Mouse (Mus musculus) retina, postnatal 1 day (tissue): Measurements from ENCODE around the gene Clstn1.
A peak's percentile ranks its signal among the peaks of the same experiment; 100 is the strongest.

ENCODE experiments used
- DNase-seq: peaks from one replicate; pipeline ENCODE4 v3.0.0-alpha.2; 2012

The Clstn1 gene

DNA sequence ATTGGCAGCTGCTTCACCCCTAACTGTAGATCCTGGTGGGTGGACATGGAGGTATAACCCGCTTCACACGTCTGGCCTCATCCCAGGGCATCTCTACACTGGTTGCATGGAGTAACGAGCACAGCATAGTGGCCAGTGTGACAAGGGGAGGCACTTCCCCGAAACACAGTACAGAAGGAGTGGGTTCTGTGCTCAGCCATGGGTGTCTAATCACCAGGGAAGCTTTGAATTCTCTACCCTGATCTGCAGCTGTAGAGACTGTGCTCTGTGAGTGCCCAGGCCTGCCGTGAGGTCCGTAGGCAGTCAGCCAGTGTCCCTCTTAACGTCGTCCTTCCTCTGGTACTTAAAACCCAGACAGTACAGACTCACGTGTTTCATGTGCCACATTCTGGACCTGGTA, 54.6 kb downstream of the Clstn1 start:
- DNase-seq: no peak

DNA sequence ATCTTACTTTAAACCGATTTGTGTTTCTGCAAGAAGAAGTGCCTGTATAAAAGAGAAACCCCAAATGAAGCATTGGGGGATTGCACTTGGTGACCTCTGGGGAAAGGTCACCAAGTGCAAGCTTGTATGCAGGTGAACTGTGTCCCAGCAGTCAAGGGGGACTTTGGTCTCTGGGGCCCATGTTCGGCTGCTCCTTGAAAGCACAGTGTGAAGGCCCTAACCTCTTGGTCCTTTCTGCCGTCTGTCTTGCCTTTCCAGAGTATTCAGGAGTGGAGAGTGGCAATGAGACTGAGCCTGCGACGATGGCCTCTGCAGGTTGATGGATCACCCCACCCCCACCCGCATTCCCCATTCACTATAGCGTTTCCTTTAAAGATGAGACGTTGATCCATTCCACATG, 55.1 kb downstream of the Clstn1 start:
- no peak for DNase-seq

DNA sequence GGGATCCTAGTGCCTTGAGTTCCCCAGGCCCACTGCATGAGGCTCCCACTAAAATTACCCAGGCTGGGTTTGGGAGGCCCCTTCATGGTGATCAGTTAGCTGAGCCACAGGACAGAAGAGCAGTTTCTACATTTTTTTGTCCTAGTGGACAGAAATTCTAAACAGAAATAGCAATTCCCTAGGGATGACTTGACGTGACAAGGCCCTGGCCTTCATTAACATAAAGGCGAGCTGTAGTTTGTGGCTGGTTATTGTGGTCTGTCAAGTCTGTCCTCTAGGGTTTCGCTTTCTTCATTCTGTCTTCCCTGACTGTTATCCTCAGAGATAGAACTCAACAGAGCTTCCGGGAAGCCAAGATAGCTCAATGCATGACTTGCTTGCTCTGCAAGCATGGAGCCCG, 55.7 kb downstream of the Clstn1 start:
- no peak for DNase-seq

DNA sequence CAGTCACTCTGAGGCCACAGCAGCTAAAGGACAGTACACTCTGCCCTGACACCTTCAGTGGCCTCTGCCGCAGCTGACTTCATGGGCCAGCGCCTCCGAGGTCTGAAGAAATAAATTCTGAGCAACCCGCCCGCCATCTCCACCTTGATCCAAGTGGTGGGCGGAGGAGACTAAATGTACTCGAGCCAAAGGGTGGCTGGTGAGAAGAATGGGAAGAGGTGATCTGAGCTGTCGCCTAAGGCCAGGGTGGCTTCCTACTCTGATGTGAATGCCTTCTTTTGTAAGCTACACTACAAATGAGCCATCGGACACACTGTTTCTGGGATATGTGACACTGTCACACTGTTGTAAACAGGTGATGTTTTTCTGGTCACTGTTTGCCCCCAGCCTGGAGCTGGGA, 59.5 kb downstream of the Clstn1 start:
- no peak for DNase-seq

DNA sequence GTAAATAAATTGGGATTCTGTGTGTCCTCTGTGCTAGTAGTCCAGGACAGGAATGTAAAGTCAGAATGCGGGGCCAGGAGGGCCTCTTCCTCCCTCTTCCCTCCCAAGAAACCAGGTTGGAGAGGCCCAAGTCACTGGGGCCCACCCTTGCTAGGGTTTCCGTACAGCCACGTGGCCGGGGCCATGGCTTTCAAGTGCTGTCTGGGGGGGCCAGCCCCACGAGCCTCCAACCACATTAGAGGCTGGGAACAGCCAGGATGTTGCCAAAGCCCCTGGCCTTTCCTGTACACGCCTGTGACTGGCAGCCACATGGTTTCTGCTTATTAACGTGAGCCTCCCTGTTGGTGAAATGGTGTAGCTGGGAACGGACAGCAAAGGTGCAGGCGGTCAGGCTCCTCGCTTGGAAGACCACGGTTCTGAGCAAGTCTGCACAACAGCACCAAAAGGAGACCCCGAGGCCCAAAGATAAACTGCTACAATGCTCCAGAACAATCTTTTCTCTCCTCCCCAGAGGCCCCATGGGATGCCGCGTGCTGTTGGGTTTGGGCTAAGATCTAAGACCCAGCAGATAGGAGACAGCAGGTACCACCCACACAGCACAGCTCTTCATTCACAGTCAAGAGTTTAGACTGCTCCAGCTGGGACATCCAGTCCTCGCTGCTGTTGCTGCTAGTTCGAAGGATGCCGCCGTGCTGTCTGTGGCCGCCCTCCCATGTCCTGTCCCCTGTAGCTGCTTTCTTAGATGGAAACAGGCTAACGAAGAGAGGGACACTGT, 62.0 kb downstream of the Clstn1 start:
- DNase-seq: no peak

DNA sequence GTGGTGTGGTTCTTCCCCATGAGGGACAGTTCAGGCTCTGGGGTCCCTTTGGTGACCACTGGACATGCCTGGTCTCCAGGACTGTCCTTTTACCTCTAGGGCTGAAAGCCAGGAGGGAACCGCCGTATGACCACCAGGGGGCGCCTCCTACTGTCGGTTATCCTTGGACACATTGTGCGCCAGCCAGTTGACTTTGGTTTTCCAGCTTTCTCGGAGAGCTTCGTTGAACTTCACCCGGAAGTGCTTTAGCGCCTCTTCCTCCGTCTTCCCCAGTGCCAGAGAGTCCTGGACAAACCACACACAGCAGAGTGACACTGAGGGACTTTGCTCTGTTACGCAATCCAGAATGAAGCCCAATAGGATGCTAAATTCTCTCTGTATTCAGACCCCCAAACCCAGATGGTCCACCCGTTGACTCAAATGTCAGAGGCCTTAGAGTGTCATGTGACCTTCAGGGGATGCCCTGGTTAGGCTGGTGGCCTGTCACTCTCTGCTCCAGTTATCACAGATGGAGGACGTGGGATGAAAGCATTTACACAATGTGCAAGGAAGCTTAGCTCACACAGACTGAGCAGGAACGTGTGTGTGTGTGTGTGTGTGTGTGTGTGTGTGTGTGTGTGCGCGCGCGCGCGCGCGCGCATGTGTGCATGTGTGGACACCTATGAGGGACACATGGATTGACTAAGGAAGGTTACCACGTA, 64.4 kb downstream of the Clstn1 start:
- DNase-seq: peak; percentile 77

DNA sequence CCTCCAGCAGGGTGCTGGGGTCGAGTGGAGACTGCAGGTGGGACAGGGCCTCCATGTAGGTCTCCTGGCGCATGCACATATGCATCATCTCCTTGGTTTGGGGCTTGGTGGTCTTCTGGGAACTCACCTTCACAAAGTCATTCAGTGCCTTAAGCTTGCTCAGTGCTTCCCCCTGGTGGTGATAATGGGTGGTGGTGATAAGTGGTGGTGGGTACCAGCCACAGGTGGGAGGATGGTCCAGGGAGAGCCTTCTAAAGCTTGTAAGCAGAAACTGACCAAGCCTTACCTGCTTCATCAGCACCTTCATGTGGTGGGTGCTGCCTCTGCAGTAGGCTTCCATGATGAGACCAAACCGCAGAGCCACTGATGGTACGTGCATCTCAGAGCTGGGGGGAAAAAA, 68.0 kb downstream of the Clstn1 start:
- DNase-seq: peak; percentile 48

DNA sequence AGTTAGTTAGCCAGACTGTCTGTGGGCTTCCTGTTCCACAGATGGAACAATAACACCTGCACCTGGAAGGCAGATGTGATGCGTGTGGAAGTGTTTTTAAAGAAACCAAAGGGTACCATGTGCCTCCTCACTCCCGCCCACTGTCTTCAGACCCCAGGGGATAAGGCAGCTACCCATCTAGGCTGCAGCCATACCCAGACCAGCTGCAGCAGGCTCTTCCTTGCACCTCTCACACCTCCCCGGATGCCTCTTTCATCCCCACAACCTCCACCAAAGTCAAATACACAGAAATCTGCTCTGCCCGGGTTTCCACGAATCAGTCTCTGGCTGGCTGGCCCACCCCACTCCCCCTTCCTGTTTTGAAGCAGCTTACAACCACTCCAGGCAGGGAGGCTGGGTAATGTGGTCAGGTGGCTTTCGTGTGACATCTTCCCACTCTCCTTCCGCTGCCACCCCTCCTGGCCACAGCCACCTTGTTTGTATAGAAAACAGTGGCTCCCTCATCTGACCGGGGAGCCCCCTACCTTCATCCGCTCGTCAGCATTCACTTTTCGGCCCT, 71.7 kb downstream of the Clstn1 start:
- DNase-seq: no peak

DNA sequence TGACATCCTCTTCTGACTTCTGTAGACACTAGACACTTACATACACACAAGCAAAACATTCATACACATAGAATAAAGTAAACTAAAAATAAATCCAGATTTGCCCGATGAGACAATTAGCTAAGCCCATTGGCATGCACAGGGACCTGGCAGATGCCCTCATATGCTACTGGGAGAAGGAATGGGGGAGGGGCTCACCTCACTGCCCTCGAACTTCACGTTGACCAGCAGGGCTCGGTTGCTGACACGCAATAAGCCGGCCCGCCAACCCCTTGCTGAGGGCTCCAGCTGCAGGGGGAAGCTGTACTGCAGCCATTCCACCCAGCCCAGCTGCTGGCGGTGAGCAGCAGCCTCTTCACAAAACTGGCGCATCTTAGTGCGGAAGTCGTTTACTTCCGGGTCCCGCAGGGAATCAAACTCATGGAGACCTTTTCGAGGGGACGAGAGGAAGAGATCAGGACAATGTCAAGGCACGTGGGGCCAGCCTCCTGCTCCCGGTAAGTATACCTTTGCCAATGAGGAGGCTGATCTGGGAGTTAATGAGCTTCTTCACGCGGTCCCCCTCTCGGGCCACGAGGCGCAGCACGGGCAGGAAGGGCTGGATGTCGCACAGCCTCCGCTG, 73.3 kb downstream of the Clstn1 start:
- no peak for DNase-seq

DNA sequence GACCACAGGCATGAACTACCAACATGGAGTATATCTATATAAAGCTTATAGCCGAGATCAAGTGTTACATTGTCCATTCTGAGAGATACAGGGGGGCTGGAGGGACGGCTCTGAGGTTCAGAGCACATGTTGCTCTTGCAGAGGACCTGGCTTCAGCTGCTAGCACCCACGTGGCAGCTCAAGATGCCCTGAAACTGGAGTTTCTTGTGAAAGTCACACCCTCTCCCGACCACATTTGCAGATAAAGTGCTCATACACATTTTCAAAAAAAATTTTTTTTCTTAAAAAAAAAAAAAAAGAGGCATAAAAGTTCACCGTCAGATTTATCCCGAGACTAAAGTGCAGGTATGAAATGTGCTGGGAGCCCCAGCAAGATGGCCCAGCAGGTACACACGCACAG, 74.3 kb downstream of the Clstn1 start:
- DNase-seq: no peak

DNA sequence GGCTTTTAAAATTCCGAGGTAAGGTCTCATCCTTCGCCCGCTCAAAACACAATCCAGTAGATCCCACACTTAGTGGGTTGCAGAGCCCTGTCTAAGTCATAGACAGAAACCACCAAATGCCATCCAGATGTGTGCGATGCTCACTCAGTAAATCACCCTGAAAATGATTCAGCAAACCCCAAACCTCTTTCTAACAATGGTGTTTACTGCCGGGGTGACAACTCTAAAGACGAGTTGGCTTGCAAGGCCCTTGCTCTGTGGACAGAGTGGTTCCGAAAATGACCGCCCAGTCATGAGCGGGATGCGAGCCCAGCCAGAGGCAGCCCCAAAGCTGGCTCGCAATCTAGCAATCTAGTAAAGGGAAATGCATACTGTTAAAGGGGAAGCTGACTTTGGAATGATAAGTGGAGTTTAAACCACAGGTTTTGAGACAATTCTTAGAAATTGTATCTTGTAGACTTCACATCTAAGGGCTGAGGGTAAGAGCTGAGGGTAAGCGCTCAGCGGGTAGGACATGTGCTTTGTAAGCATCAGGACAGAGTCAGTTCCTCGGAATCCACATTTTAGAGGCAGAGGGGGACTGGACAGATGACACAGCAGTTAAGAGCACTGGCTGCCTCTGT, 75.8 kb downstream of the Clstn1 start:
- DNase-seq: no peak

DNA sequence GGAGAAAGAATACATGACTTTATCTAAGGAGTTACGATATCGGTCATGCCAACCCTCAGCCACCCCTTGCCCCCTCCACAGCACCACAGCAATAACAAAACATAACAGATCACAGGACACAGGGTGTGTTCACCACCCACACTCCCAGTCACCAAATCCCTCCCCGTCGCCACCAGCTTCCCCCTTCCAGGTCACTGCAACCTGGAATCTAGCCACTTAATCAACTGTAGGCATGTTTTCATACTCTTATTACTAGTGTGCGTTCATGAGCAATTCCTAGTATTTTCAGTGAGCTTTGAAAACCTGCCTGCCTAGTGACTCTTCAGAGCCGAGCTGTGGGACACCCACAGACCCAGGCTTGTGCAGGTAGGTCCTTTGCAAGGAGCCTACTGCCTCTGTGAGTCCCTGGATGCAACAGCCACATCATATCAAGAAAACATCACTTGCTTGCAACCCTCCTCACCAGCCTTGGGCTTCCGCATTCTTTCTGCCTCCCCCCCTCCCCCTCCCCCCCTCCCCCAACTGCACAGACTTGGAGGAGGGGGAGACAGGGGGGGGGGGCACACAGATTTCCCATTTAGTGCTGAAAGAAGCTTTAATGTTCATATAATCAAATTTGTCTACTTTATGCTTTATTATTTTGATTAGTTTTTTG, 77.7 kb downstream of the Clstn1 start:
- peak; percentile 23 for DNase-seq

DNA sequence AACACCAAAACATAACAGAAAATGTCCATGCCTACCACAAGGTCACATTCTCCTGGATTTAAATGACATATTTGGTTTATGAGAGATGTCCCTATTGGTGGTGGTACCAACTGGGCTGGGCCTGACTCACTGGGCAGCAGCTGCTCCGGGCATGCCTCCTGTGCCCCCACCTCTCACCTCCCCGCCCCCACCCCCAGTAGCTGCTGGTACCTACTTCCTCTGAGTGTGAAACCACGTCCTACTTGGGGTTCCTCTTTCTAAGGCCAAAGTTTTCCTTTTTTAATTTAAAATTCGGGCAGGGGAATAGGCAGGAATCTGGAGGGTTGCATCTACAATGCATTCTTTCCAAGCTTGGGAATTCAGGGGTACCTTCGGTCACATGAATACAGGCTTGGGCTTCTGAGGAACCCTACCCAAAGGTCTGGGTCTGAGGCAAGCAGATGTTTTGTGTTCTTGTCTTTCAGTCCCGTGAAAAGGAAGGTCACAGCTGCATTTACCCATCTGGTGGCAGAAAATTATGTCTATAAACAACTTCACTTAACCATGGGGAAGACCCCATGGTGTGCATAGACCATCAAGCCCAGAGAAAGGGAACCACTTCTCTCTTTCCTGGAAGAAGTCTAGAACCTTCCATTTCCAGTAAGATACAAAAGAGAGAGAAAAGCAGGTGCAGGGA, 78.9 kb downstream of the Clstn1 start:
- no peak for DNase-seq

DNA sequence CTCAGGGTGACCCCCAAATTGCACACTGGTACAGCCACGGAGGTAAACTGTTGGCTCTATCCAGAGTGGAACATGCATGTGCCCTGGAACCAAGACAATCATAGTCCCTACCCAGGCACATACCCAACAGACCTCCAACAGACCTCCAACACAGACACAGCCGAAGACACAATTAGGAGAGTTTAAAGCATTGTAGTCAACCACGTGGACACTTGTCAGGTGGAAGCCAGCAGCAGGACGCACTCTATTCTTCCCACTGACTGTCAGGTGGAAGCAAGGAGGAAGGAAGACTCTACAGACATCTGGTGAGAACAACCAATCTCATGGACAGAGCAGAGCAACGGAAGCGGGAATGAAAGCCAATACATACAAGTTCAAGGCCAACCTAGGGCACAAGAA, 79.4 kb downstream of the Clstn1 start:
- DNase-seq: no peak

DNA sequence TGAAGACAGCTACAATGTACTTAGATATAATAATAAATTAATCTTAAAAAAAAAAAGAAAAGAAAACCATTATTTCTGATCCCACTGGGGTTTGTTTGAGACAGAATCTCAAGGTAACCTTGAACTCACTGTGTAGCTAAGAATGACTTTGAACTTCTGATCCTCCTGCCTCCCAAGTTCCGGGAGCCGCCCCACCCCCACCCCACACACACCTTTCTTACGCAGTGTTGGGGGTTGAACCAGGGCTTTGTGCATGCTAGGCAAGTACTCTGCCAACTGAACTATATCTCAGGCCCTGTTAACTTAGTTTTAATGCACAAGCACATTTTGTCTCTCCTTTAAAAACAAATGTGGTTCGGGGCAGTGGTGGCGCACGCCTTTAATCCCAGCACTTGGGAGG, 84.9 kb downstream of the Clstn1 start:
- DNase-seq: no peak

DNA sequence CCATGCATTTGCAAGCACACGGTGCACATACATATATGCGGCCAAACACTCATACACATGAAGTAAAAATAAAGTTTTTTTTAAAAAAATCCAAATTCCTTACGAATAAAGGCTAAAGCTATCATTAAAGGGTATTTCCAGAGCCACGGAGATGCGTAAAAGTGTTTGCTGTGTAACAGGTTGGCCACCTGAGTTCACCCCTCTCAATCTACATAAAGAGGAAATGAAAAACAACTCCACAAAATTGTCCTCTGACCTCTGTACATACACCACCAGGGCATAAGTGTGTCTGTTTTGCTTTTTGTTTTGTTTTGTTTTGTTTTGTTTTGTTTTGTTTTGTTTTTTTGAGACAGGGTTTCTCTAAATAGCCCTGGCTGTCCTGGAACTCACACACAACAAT, 86.5 kb downstream of the Clstn1 start:
- no peak for DNase-seq

DNA sequence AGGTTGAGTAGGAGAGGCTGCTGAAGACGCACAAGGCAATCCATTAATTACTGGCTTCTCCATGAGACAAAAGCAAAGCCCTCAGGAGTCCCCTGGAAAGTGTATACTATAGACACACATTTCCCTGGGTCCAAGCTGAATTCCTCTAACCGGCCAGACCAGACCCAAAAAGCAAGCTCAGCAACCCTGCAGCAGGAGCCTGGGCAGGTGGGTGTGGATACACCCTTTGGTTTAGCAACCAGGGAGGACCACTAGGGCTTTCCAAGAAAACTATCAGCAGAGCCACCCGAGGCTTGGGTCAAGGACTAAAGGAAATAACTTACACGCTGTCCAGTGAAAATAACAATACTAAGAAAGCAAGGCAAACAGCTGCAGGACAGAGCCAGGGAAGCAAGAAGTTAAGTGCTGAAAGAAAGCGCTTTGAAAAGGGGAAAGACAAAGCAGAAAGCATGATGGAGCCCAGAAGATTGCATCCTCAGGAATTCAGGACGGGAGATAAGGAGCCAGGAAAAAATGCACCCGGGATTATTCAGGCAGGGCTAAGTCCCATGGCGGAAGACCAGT, 88.6 kb downstream of the Clstn1 start:
- DNase-seq: no peak

DNA sequence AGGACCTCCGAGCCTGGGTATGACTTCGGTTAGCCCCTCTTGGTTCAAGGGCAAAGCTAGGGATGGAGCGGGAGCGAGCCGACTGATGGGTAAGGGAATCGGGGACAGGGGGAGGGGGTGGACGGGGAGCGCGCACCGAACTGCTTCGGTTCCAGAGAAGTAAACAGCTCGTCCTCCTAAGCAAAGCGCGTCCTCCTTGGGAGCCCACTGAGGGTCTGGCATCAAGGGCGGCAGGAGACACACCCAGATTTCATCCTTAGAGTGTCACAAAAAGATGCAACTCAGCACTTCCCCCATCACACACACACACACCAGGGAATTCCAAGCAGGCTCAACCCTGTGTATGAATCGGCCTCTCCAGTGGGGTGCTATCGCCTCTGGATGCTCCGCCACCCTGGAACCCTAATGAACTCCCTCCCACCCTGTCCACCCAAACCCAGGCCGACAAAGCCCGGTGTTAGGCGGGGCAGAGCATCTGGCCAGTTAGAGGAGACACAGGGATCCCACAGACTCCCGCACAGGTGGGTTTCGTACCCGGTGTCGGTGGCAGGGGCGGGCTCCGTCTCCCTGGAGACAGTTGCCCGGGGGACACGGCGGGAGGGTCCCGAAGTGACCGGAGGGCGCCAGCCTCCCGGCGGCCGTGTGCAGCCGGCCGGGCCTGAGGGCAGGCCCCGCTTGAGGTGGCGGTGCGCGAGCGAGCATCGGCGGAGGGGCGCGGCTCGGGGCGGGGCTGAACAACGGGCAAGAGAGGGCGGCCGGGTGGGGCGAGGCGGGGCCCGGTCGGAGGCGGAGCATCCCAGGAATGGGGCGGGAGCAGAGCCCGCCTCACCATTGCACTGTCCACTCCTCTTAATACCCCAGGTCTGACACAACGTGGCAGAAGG, 89.4 kb downstream of the Clstn1 start:
- peak; percentile 87 for DNase-seq

DNA sequence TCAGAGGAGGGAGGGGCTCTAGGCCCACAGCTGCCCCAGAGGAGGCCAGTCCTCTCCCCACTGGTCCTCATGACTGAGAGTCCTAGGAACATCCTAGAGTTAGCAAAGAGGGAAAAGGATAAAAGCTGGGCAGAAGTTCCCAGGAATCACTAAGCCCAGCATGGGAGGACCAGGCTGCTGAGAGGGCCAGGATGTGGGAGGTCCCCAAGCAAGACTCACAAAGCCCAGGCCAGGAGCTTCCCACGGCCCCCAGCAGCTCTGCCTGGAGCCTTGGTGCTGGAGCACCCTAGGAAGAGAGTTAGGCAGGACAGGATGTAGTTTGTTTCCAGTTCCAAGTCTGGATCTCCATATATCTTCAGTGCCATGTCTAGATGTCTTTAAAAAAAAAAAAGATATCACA, 91.7 kb downstream of the Clstn1 start:
- DNase-seq: no peak

DNA sequence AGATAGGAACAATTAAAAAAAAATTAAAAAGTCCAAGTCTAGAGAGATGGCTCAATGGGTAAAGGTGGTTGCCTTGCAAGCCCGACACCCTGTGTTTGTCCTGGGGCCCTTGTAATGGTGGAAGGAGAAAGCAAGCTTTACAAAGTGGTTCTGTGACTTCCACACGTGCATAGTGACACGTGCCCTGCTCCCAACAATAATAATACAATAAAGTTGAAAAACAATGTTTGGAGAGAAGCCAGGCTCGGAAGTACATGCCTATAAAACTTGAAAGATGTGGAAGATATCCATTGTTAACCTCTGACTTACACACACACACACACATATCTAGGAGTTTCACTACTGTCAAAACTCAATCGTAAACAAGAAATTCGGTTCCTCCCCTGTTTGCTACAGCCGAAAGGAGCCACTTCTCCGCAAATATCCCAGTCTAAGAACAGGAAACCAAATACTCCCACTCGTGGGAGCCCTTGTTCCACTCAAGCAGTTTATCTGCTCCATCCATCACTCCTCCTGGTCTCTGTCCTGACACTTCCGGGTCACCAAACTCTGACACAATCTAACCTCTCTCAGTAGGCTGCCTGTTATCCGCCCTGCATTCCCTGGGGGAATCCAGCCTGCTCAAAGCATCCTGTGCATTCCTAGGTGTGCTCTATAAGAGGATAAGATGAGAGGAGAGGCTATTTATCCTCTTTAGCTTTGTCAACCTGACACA, 92.9 kb downstream of the Clstn1 start:
- DNase-seq: no peak
